Mouse (Mus musculus) spleen, adult 2 months (tissue): Measurements from ENCODE around the gene Ano8. TPM values are rescaled to one million over a fixed set of nuclear protein-coding genes. Genes with fewer than 3 reads are reported as not detected.

ENCODE experiments used
- DNase-seq, 2 experiments: peaks; one replicate each; pipeline versions ENCODE4 v3.0.0 to v3.0.0-alpha.2; 2012 to 2021; ENCODE audit warnings: low spot score in 2 of 2, low read depth in 1 of 2
- H3K27ac ChIP-seq: fragments of 200-500 bp; 2 replicates; pipeline ENCODE4 v1.5.1; 2012; ENCODE audit warnings: low read length, inconsistent platforms; ENCODE audit not compliant: insufficient read depth
- H3K27me3 ChIP-seq: fragments of 200-500 bp; 2 replicates; pipeline ENCODE4 v1.6.1; 2012; ENCODE audit warnings: mild to moderate bottlenecking, moderate library complexity, low read length, inconsistent platforms; ENCODE audit not compliant: control insufficient read depth, insufficient read depth
- H3K36me3 ChIP-seq: fragments of 200-500 bp; 2 replicates; pipeline ENCODE4 v1.6.1; 2012; ENCODE audit warnings: mild to moderate bottlenecking, low read length, inconsistent platforms; ENCODE audit not compliant: control insufficient read depth, insufficient read depth
- H3K4me1 ChIP-seq: fragments of 200-500 bp; 2 replicates; pipeline ENCODE4 v1.6.1; 2011; ENCODE audit warnings: inconsistent platforms; ENCODE audit not compliant: control insufficient read depth, insufficient read depth, insufficient read length
- H3K4me3 ChIP-seq: fragments of 200-500 bp; 2 replicates; pipeline ENCODE4 v1.5.1; 2011; ENCODE audit warnings: mild to moderate bottlenecking, inconsistent platforms; ENCODE audit not compliant: insufficient read depth, insufficient read length; ENCODE audit errors: extremely low read depth
- CTCF ChIP-seq: fragments of 200-500 bp; IDR thresholded peaks from 2 replicates; pipeline ENCODE4 v1.5.1; 2011; ENCODE audit warnings: mild to moderate bottlenecking, inconsistent platforms; ENCODE audit not compliant: insufficient read depth, insufficient read length, insufficient replicate concordance; ENCODE audit errors: extremely low read depth
- POLR2A ChIP-seq: fragments of 200-500 bp; IDR thresholded peaks from 2 replicates; pipeline ENCODE4 v1.6.1; 2011; ENCODE audit warnings: low read depth, low read length, inconsistent platforms
- WGBS: fragments of 180-500 bp; shearing (Covaris S2); methylation state at CpG from one replicate; pipeline ENCODE4 v1.1.7; 2018; 5-methylcytosine and 5-hydroxymethylcytosine counted together
- polyA plus RNA-seq: library from polyadenylated mRNA; depleted of rRNA; stranded (reverse); fragments of >200 nt; gene quantifications from 2 replicates; pipeline ENCODE4 v1.2.3, GENCODE M21; 2012

Ano8 gene
- polyA plus RNA-seq, 1 experiment, result 15.1 TPM

- H3K4me1 ChIP-seq, result no peaks in the 10 kb centered on the region; the same call in 1 of the 2 replicates
- H3K27ac ChIP-seq, result peak within 1 kb of the TSS; percentile 1; the same call in 1 of the 2 replicates
- H3K36me3 ChIP-seq, result no peaks in the 10 kb centered on the region
- H3K4me3 ChIP-seq, result peak within 1 kb of the TSS; percentile 23; the same call in 1 of the 2 replicates
- no peaks in the 10 kb centered on the region for H3K27me3 ChIP-seq
- 6% methylated on average over 14 of the region's 14 CpGs for WGBS
- DNase-seq, result no peak
- TF ChIP-seq CTCF, result no peak
- no peak for TF ChIP-seq POLR2A
Measured at GRCm38 (mm10) chr8:71511644-71512043, 25.9 kb upstream of the Ano8 start, which contains the start of gene Plvap. Plvap (minus strand) TSS chr8:71511752.

GRCm38 (mm10) chr8:71509316-71509715 is 23.6 kb upstream of the Ano8 start:
- H3K4me1 ChIP-seq, result no peaks in the 10 kb centered on the region; the same call in 1 of the 2 replicates
- 73% methylated on average over 2 of the region's 2 CpGs for WGBS
- no peaks in the 10 kb centered on the region for H3K36me3 ChIP-seq
- H3K27me3 ChIP-seq, result no peaks in the 10 kb centered on the region
- TF ChIP-seq POLR2A, result no peak
- TF ChIP-seq CTCF, result no peak
- H3K4me3 ChIP-seq, result peak overlapping the region; percentile 7; the same call in 1 of the 2 replicates
- DNase-seq, result no peak
- 0 out of 2 replicates have a peak overlapping the region, but pooled peaks have one; percentile 21 for H3K27ac ChIP-seq

GRCm38 (mm10) chr8:71507589-71508104 is 21.9 kb upstream of the Ano8 start:
- H3K36me3 ChIP-seq, result no peaks in the 10 kb centered on the region
- H3K27ac ChIP-seq, result 0 out of 2 replicates have a peak overlapping the region, but pooled peaks have one; percentile 37
- no peaks in the 10 kb centered on the region; the same call in 1 of the 2 replicates for H3K4me1 ChIP-seq
- no peak for DNase-seq
- WGBS, result 2% methylated on average over 60 of the region's 61 CpGs
- peak overlapping the region; percentile 39; the same call in 1 of the 2 replicates for H3K4me3 ChIP-seq
- H3K27me3 ChIP-seq, result no peaks in the 10 kb centered on the region
- TF ChIP-seq CTCF, result no peak
- TF ChIP-seq POLR2A, result no peak

GRCm38 (mm10) chr8:71505979-71506378 is 20.2 kb upstream of the Ano8 start:
- TF ChIP-seq POLR2A (no peak), CTCF (no peak)
- no peak overlapping the region for H3K4me3 ChIP-seq
- 82% methylated on average over 4 of the region's 4 CpGs for WGBS
- no peaks in the 10 kb centered on the region for H3K27me3 ChIP-seq
- no peaks in the 10 kb centered on the region for H3K36me3 ChIP-seq
- H3K27ac ChIP-seq, result no peak overlapping the region
- DNase-seq, result no peak
- H3K4me1 ChIP-seq, result no peaks in the 10 kb centered on the region; the same call in 1 of the 2 replicates

GRCm38 (mm10) chr8:71505326-71505725 is 19.6 kb upstream of the Ano8 start:
- Histone ChIP-seq H3K36me3 (no peaks in the 10 kb centered on the region), H3K4me1 (no peaks in the 10 kb centered on the region; the same call in 1 of the 2 replicates), H3K27ac (no peak overlapping the region), H3K4me3 (no peak overlapping the region), H3K27me3 (no peaks in the 10 kb centered on the region)
- DNase-seq, result no peak
- 89% methylated on average over 4 of the region's 4 CpGs for WGBS
- TF ChIP-seq POLR2A (no peak), CTCF (no peak)

GRCm38 (mm10) chr8:71504349-71504748 is 18.6 kb upstream of the Ano8 start:
- DNase-seq, result no peak
- WGBS, result 92% methylated on average over 4 of the region's 4 CpGs
- Histone ChIP-seq H3K4me1 (no peaks in the 10 kb centered on the region; the same call in 1 of the 2 replicates), H3K27me3 (no peaks in the 10 kb centered on the region), H3K36me3 (no peaks in the 10 kb centered on the region), H3K4me3 (no peak overlapping the region), H3K27ac (no peak overlapping the region; the same call in 1 of the 2 replicates)
- TF ChIP-seq POLR2A, result no peak
- TF ChIP-seq CTCF, result no peak
